Comparison of ENCODE assay signal across 10 mouse cellular contexts in genomic region chr11:101839426-101839825, GRCm38 (mm10). TPM values are rescaled to one million over a fixed set of nuclear protein-coding genes. Genes with fewer than 3 reads are reported as not detected.
DNase-seq lines count a peak whose midpoint lies in the region; ATAC-seq and TF ChIP-seq lines count a peak whose summit lies in the region.
"Had no signal": no experiment of that assay in that cellular context is flagged by ENCODE, and none has a peak within 500 bp of the region (broad histone marks: within the 10 kb centered on the region; RNA-seq: fewer than 3 reads in every experiment).

No protein-coding gene starts in this region.

- DNase-seq in adrenal gland, postnatal 14 days = peak; percentile 32
- DNase-seq in adrenal gland, postnatal 4 days (ENCODE audit: low spot score in 2 of 2) = no peak
- peak; percentile 14 for DNase-seq in liver, adult 2 months (ENCODE audit: extremely low read depth, low read depth, low spot score)
- DNase-seq in cerebellum, postnatal 36 days = peak; percentile 68
- peak; percentile 12 to 34 for DNase-seq in lung, postnatal 4 days
- DNase-seq in left cerebral cortex, adult 2 months (ENCODE audit: extremely low spot score in 1 of 2, low spot score in 2 of 2) = no peak
- DNase-seq in testis, postnatal 14 days (ENCODE audit: low spot score) = no peak
- DNase-seq: B cell, adult 2 months had no signal

- no peak overlapping the region for H3K4me2 ChIP-seq in liver, embryonic 12.5 days
- H3K4me2 ChIP-seq: lung, embryonic 15.5 days had no signal

- H3K36me3 ChIP-seq in liver, adult 2 months (ENCODE audit: control insufficient read depth, insufficient read depth, low read length) = no peaks in the 10 kb centered on the region
- H3K36me3 ChIP-seq in liver, embryonic 12.5 days = no peaks in the 10 kb centered on the region
- H3K36me3 ChIP-seq: lung, embryonic 15.5 days had no signal

- no peak overlapping the region for H3K27ac ChIP-seq in liver, adult 2 months (replicated peaks; ENCODE audit: insufficient read depth, low read depth, low read length)
- no peak overlapping the region for H3K27ac ChIP-seq in liver, embryonic 12.5 days
- no peak overlapping the region for H3K27ac ChIP-seq in left cerebral cortex, adult 2 months
- H3K27ac ChIP-seq: lung, embryonic 15.5 days had no signal

- no peak overlapping the region for H3K4me3 ChIP-seq in liver, adult 2 months (ENCODE audit: insufficient read depth, low read depth, low read length)
- H3K4me3 ChIP-seq in liver, embryonic 12.5 days = no peak overlapping the region
- no peak overlapping the region for H3K4me3 ChIP-seq in left cerebral cortex, adult 2 months
- H3K4me3 ChIP-seq: lung, embryonic 15.5 days had no signal

- no peak for ATAC-seq in liver, embryonic 12.5 days

- H3K9me3 ChIP-seq in liver, embryonic 12.5 days (replicated peaks) = peaks cover 7% of the 10 kb centered on the region; the same call in 1 of the 2 replicates
- H3K9me3 ChIP-seq: lung, embryonic 15.5 days had no signal

- no peak overlapping the region for H3K9ac ChIP-seq in liver, adult 2 months (ENCODE audit: low read depth, low read length)
- H3K9ac ChIP-seq in liver, embryonic 12.5 days = no peak overlapping the region
- H3K9ac ChIP-seq: lung, embryonic 15.5 days had no signal

- no peaks in the 10 kb centered on the region for H3K4me1 ChIP-seq in liver, adult 2 months (ENCODE audit: control insufficient read depth, insufficient read depth, low read length)
- H3K4me1 ChIP-seq in liver, embryonic 12.5 days = no peaks in the 10 kb centered on the region

- H3K79me2 ChIP-seq in liver, adult 2 months (ENCODE audit: control insufficient read depth, insufficient read depth, low read length) = no peaks in the 10 kb centered on the region

- H3K27me3 ChIP-seq in liver, adult 2 months (ENCODE audit: control insufficient read depth, insufficient read depth, low read length) = no peaks in the 10 kb centered on the region
- no peaks in the 10 kb centered on the region; the same call in 1 of the 2 replicates for H3K27me3 ChIP-seq in liver, embryonic 12.5 days (replicated peaks)
- H3K27me3 ChIP-seq: lung, embryonic 15.5 days had no signal

- TF ChIP-seq CTCF in liver, adult 2 months (IDR thresholded peaks at IDR 0.05; ENCODE audit: low read depth, low read length) = no peak
- no peak for TF ChIP-seq CTCF in left cerebral cortex, adult 2 months (IDR thresholded peaks at IDR 0.05)

- 48% methylated on average over 7 of the region's 8 CpGs for WGBS in liver, adult 2 months
- WGBS in liver, embryonic 12.5 days (ENCODE audit: insufficient replicate concordance) = 67% methylated on average over 5 of the region's 8 CpGs

- intact Hi-C loops in left cerebral cortex, adult 2 months (cut with DNase I) = no loop called here

- no peak for TF ChIP-seq POLR2A in liver, adult 2 months (IDR thresholded peaks at IDR 0.05; ENCODE audit: extremely low read depth, insufficient read depth, low read length)

RNA-seq across cellular contexts. Expression of gene Etv4, which starts 54.3 kb away (rescaled TPM):
- 3.0 and 3.6 TPM in 2 replicates for total RNA-seq in adrenal gland, postnatal 14 days (2021)
- 1 to 10 TPM; 6.5 to 9.9 TPM for total RNA-seq in adrenal gland, postnatal 4 days (2021)
- 0.18 TPM in 1 of 2 replicates, not detected in the other for total RNA-seq in liver, adult 2 months (2014; rRNA removed)
- polyA plus RNA-seq in liver, adult 2 months (2012; rRNA removed) = 0.05 and 0.17 TPM in 2 replicates
- 1.4 and 2.0 TPM in 2 replicates for polyA plus RNA-seq in liver, embryonic 12.5 days (2016; fragmentation: Nextera tagmentation; extraction: Ambion mirVana)
- total RNA-seq in left cerebral cortex, adult 2 months (2021) = 10 to 100 TPM; 14.1 to 18.6 TPM

RNA-seq across cellular contexts. Expression of gene Meox1, which starts 54.7 kb away (rescaled TPM):
- 8.4 and 9.2 TPM in 2 replicates for total RNA-seq in adrenal gland, postnatal 14 days (2021)
- 1 to 10 TPM; 7.1 to 7.8 TPM for total RNA-seq in adrenal gland, postnatal 4 days (2021)
- total RNA-seq in liver, adult 2 months (2014; rRNA removed) = 0.07 TPM in 1 of 2 replicates, not detected in the other
- polyA plus RNA-seq in liver, adult 2 months (2012; rRNA removed) = 0.05 TPM in 1 of 2 replicates, not detected in the other
- 0.72 and 1.3 TPM in 2 replicates for polyA plus RNA-seq in liver, embryonic 12.5 days (2016; fragmentation: Nextera tagmentation; extraction: Ambion mirVana)
- total RNA-seq in left cerebral cortex, adult 2 months (2021) = under 1 TPM; 0.50 to 0.91 TPM

Comparison
In these comparisons a context has a peak if more than half of its experiments do, and no peak if none do; other contexts are left out.
1. DNase-seq: peak in adrenal gland, postnatal 14 days (single experiment), liver, adult 2 months (single experiment), cerebellum, postnatal 36 days (2 of 2) and lung, postnatal 4 days (2 of 2); none in adrenal gland, postnatal 4 days (0 of 2), left cerebral cortex, adult 2 months (0 of 2) and testis, postnatal 14 days (single experiment).